Mouse (Mus musculus) R1 (cell line): Measurements from ENCODE around the gene C2cd4b.

Experiments
- DNase-seq: peaks from one replicate; pipeline ENCODE4 v3.0.0-alpha.2; 2018; ENCODE audit warnings: low read depth, low spot score

Gene C2cd4b

GRCm38 (mm10) chr9:67771293-67771692 is 12.1 kb downstream of the C2cd4b start:
- DNase-seq = no peak

- no peak for DNase-seq
Measured at GRCm38 (mm10) chr9:67774201-67774600, 15.0 kb downstream of the C2cd4b start.

- no peak for DNase-seq
Measured at GRCm38 (mm10) chr9:67778553-67778952, 19.3 kb downstream of the C2cd4b start.

- DNase-seq = no peak
Measured at GRCm38 (mm10) chr9:67782786-67783185, 23.5 kb downstream of the C2cd4b start.

GRCm38 (mm10) chr9:67783464-67783863 is 24.2 kb downstream of the C2cd4b start:
- no peak for DNase-seq

- DNase-seq = peak; percentile 52
Measured at GRCm38 (mm10) chr9:67783925-67784324, 24.7 kb downstream of the C2cd4b start.

GRCm38 (mm10) chr9:67786311-67786710 is 27.1 kb downstream of the C2cd4b start:
- no peak for DNase-seq

- peak; percentile 60 for DNase-seq
Measured at GRCm38 (mm10) chr9:67787671-67788070, 28.4 kb downstream of the C2cd4b start.

GRCm38 (mm10) chr9:67792405-67792804 is 33.2 kb downstream of the C2cd4b start:
- no peak for DNase-seq

- no peak for DNase-seq
Measured at GRCm38 (mm10) chr9:67793501-67793900, 34.3 kb downstream of the C2cd4b start.

GRCm38 (mm10) chr9:67794216-67794615 is 35.0 kb downstream of the C2cd4b start:
- DNase-seq = no peak

- DNase-seq = no peak
Measured at GRCm38 (mm10) chr9:67794668-67795067, 35.4 kb downstream of the C2cd4b start.

GRCm38 (mm10) chr9:67795205-67795675 is 36.0 kb downstream of the C2cd4b start:
- no peak for DNase-seq

GRCm38 (mm10) chr9:67799078-67799819 is 40.0 kb downstream of the C2cd4b start:
- no peak for DNase-seq

- peak; percentile 65 for DNase-seq
Measured at GRCm38 (mm10) chr9:67802241-67802640, 43.0 kb downstream of the C2cd4b start.

GRCm38 (mm10) chr9:67807000-67807399 is 47.8 kb downstream of the C2cd4b start:
- DNase-seq = no peak

GRCm38 (mm10) chr9:67810527-67810926 is 51.3 kb downstream of the C2cd4b start:
- peak; percentile 61 for DNase-seq
